Mouse (Mus musculus) mouse embryonic stem cell (cell line): ENCODE measurements around the gene 2010111I01Rik.
"Not testable (repeated sequence)": the region's sequence is repeated elsewhere in the genome, so short reads cannot be mapped to it uniquely, and the experiment has no call there.

Source experiments
- in situ Hi-C, 2 experiments: fragments of 300-500 bp; cut with MboI; formaldehyde crosslinking; loops; 1 replicate in 1 of 2; 3 replicates in 1 of 2; pipeline ENCODE4 v1.14.3; 2019 to 2020; ENCODE audit warnings: low sequenced_read_pairs in 2 of 2, low pct_unique_long_range_greater_than_20kb in 1 of 2, mixed read lengths in 1 of 2; ENCODE audit not compliant: unreplicated experiment in 1 of 2

Gene 2010111I01Rik

GRCm38 (mm10) chr13:63046206-63047020 is 81.7 kb downstream of the 2010111I01Rik start:
- in situ Hi-C loops: loop anchor here (5.0 to 25.0 kb wide), 2 partner anchors 276 to 291 kb away; no protein-coding TSS in a partner anchor

- in situ Hi-C loops: no loop called here
These were observed 99.0 kb downstream of the 2010111I01Rik start for GRCm38 (mm10) chr13:63063706-63064105.

- in situ Hi-C loops: no loop called here
These were observed 101.9 kb downstream of the 2010111I01Rik start for GRCm38 (mm10) chr13:63066607-63067006.

GRCm38 (mm10) chr13:63068371-63069136 is 103.9 kb downstream of the 2010111I01Rik start:
- in situ Hi-C loops: no loop called here

GRCm38 (mm10) chr13:63071874-63072273 is 107.2 kb downstream of the 2010111I01Rik start:
- in situ Hi-C loops: no loop called here

- in situ Hi-C loops: no loop called here
These were observed 107.7 kb downstream of the 2010111I01Rik start for GRCm38 (mm10) chr13:63072376-63072775.

GRCm38 (mm10) chr13:63073911-63074675 is 109.4 kb downstream of the 2010111I01Rik start:
- in situ Hi-C loops: no loop called here

- in situ Hi-C loops: no loop called here
These were observed 109.9 kb downstream of the 2010111I01Rik start for GRCm38 (mm10) chr13:63074676-63074991.

GRCm38 (mm10) chr13:63075331-63075855 is 110.7 kb downstream of the 2010111I01Rik start:
- in situ Hi-C loops: no loop called here

GRCm38 (mm10) chr13:63080191-63080590 is 115.5 kb downstream of the 2010111I01Rik start:
- in situ Hi-C loops: no loop called here

GRCm38 (mm10) chr13:63080823-63081222 is 116.1 kb downstream of the 2010111I01Rik start:
- in situ Hi-C loops: no loop called here

- in situ Hi-C loops: no loop called here
These were observed 118.0 kb downstream of the 2010111I01Rik start for GRCm38 (mm10) chr13:63082555-63083136.

- in situ Hi-C loops: not testable (repeated sequence)
These were observed 118.4 kb downstream of the 2010111I01Rik start for GRCm38 (mm10) chr13:63083139-63083538.

- in situ Hi-C loops: no loop called here
These were observed 119.0 kb downstream of the 2010111I01Rik start for GRCm38 (mm10) chr13:63083663-63084062.

- in situ Hi-C loops: no loop called here
These were observed 123.4 kb downstream of the 2010111I01Rik start for GRCm38 (mm10) chr13:63087865-63088683.

GRCm38 (mm10) chr13:63089513-63089912 is 124.8 kb downstream of the 2010111I01Rik start:
- in situ Hi-C loops: no loop called here

- in situ Hi-C loops: no loop called here
These were observed 126.6 kb downstream of the 2010111I01Rik start for GRCm38 (mm10) chr13:63091246-63091645.

- in situ Hi-C loops: no loop called here
These were observed 127.6 kb downstream of the 2010111I01Rik start for GRCm38 (mm10) chr13:63092299-63092698.
